Mouse (Mus musculus) urinary bladder, adult 2 months (tissue): ENCODE data around the gene Gm4064. TPM values are rescaled to one million over a fixed set of nuclear protein-coding genes. Genes with fewer than 3 reads are reported as not detected.
"Not testable (repeated sequence)": the region's sequence is repeated elsewhere in the genome, so short reads cannot be mapped to it uniquely, and the experiment has no call there.

Source experiments
- DNase-seq: peaks from one replicate; pipeline ENCODE4 v3.0.0; 2022; ENCODE audit warnings: low spot score
- polyA plus RNA-seq: library from polyadenylated mRNA; depleted of rRNA; stranded (reverse); fragments of >200 nt; gene quantifications from 2 replicates; pipeline ENCODE4 v1.2.3, GENCODE M21; 2012; rRNA removed

The Gm4064 gene
- polyA plus RNA-seq: not detected in 2 replicates

DNA sequence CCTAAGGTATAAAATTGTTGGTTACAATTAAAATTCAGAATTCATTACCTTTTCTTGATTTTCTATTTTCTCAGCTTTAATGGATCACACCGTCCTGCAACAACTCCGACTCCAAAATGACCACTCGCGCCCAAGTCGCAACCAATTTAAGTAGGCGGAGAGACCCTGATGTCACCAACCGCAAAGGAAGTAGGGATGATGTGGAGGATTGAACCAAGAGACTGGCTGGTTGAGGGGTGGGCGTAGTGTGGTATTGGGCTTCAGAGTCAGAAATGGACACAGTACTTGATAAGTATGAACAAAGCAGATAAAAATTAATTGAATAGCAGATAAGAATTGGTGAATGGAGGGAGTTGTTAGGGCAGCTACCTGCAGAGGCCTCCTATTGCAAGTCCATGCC lies at the start of gene Gm4064:
Gene Gm4064 (minus strand): TSS at position 101 of the 400 bp plus-strand sequence.
- DNase-seq: not testable (repeated sequence)

DNA sequence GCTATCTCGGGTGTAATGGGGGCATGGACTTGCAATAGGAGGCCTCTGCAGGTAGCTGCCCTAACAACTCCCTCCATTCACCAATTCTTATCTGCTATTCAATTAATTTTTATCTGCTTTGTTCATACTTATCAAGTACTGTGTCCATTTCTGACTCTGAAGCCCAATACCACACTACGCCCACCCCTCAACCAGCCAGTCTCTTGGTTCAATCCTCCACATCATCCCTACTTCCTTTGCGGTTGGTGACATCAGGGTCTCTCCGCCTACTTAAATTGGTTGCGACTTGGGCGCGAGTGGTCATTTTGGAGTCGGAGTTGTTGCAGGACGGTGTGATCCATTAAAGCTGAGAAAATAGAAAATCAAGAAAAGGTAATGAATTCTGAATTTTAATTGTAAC lies 34.4 kb upstream of the Gm4064 start, which contains the start of the genes Rbmy and Gm10256:
Gene Rbmy (plus strand): TSS at position 301 of the 400 bp plus-strand sequence.
Gene Gm10256 (plus strand): TSS at position 320 of the 400 bp plus-strand sequence.
- DNase-seq: not testable (repeated sequence)

Other genes with a start within 250 kb of the Gm4064 start
- gene H2al2c, start 197.1 kb downstream of the Gm4064 start, polyA plus RNA-seq: not detected in 2 replicates
- gene Sry, start 132.5 kb downstream of the Gm4064 start, polyA plus RNA-seq: not detected in 2 replicates
- not detected in 2 replicates for gene H2al2b, start 75.5 kb downstream of the Gm4064 start, polyA plus RNA-seq
- not detected in 2 replicates for gene Rbmy, start 34.5 kb upstream of the Gm4064 start, polyA plus RNA-seq
- not detected in 2 replicates for gene Gm10256, start 34.5 kb upstream of the Gm4064 start, polyA plus RNA-seq
- not detected in 2 replicates for gene Gm10352, start 104.8 kb upstream of the Gm4064 start, polyA plus RNA-seq
- gene Gm29289, start 136.4 kb upstream of the Gm4064 start, polyA plus RNA-seq: not detected in 2 replicates